In the genomic region with DNA sequence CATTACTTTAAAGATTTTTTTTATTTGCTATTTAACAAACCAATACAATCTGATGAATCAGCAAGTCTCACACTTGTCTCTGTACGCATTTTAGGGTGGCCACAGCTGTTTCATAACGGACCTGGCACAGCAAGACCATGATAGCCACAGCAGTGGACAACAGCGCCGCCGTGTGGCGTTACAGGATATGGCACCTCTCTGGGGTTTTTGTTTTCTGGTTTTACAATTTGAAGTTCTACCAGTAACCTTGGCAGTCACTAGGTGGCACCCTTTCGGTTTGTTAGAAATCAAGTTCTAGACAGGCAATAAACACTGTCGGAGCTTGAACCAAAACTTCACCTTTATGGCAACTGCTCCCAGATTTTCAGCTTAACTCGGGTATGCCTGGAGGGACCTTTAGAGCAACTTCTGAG, we compare ENCODE assay signal across 8 mouse cellular contexts. TPM values are rescaled to one million over a fixed set of nuclear protein-coding genes. Genes with fewer than 3 reads are reported as not detected.
DNase-seq lines count a peak whose midpoint lies in the region; ATAC-seq and TF ChIP-seq lines count a peak whose summit lies in the region.

No protein-coding gene starts in this region.

- no peak overlapping the region for H3K27ac ChIP-seq in left cerebral cortex, adult 2 months

- H3K4me3 ChIP-seq in left cerebral cortex, adult 2 months, result no peak overlapping the region

- DNase-seq in ZHBTc4 (ENCODE audit: low read depth, low spot score), result peak; percentile 93
- peak; percentile 98 for DNase-seq in cerebellum, adult 9-10 months
- peak; percentile 93 to 94 for DNase-seq in frontal cortex, postnatal 25 days (ENCODE audit: low spot score in 2 of 2)
- peak; percentile 92 for DNase-seq in induced T-regulatory cell, adult 2 months (ENCODE audit: low read depth)
- DNase-seq in left cerebral cortex, adult 2 months (ENCODE audit: extremely low spot score in 1 of 2, low spot score in 2 of 2), result peak; percentile 86 to 93
- DNase-seq in spleen, adult 12 weeks (ENCODE audit: low spot score), result peak; percentile 73

- ATAC-seq in megakaryocyte-erythroid progenitor cell, adult 5-6 weeks (replicated peaks; ENCODE audit: low FRiP score, low TSS enrichment, poor library complexity, severe bottlenecking), result peak; percentile 84
- ATAC-seq in erythroid progenitor cell, adult 5-6 weeks (replicated peaks; ENCODE audit: low FRiP score, poor library complexity, severe bottlenecking), result no peak

- intact Hi-C loops in left cerebral cortex, adult 2 months (cut with DNase I), result loop anchor here (1.0 to 5.0 kb wide), 3 partner anchors 53 to 806 kb away; no protein-coding TSS in a partner anchor

- TF ChIP-seq CTCF in left cerebral cortex, adult 2 months (IDR thresholded peaks at IDR 0.05), result peak; percentile 100

RNA-seq across cellular contexts. Expression of a gene that starts 7.7 kb away (rescaled TPM):
- 10 to 100 TPM; 63.3 to 68.9 TPM for total RNA-seq in left cerebral cortex, adult 2 months (2021)
- total RNA-seq in megakaryocyte-erythroid progenitor cell, adult 5-6 weeks (2014; fragmentation: Nextera tagmentation), result 0.67 TPM in 1 of 2 replicates, not detected in the other
- total RNA-seq in megakaryocyte-erythroid progenitor cell, adult 5-6 weeks (2017), result 0.19 TPM in 1 of 2 replicates, not detected in the other
- total RNA-seq in erythroid progenitor cell, adult 5-6 weeks (2015; ENCODE audit: low replicate concordance), result 0.72 TPM in 1 of 2 replicates, not detected in the other
- 0.13 and 0.83 TPM in 2 replicates for total RNA-seq in erythroid progenitor cell, adult 5-6 weeks (2017; ENCODE audit: low replicate concordance)

Comparison
In these comparisons a context has a peak if more than half of its experiments do, and no peak if none do; other contexts are left out.
1. RNA of a gene that starts 7.7 kb away (total RNA-seq): 63.3 to 68.9 TPM in left cerebral cortex, adult 2 months; 0.13 to 0.83 TPM in erythroid progenitor cell, adult 5-6 weeks and 0.19 to 0.67 TPM in megakaryocyte-erythroid progenitor cell, adult 5-6 weeks; every median in the first group is over 10 times any median in the second.
2. Peak in every context shown above with its lines, with median percentiles within 50 percentile points of each other: DNase-seq.